8 mouse cellular contexts compared by ENCODE assay signal in the genomic region with DNA sequence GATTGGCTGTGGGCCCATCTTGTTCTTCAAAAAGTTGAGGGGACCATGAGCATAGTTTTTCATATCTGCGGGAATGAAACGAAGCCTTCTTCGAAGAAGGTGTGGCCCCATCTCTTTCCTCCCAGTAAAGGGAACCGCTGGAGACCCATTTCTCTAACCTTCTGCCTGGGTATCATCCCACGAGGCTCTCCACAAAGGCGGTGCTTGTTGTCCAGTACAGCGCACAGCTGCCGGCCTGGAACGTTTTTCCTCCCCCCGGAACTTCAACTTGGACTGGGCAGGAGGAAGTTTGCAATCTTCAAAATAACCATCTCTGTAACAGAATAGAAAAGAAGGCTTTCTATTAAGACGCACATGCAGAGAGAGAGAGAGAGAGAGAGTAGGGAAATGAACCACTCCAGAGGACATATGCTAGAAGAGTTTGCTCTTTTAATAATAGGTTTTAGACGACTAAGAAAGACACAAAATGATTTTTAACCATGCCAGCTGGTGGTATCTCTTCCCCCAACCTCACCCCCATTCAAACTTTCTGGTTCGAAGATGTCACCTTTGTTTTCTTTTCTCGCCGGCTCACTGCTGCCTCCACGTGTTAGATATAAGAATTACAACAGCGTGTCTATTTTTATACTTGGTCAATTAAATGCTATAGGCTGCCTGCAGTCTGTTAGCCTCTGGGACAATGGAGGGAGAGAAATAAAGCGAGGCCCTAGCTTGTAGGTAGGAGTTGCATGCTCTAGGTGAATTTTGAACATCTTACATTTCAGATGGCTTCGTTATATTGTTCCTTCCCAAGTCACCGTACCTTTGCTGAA. TPM values are rescaled to one million over a fixed set of nuclear protein-coding genes. Genes with fewer than 3 reads are reported as not detected.
A peak's percentile ranks its signal among the peaks of the same experiment; 100 is the strongest.
DNase-seq lines count a peak whose midpoint lies in the region; ATAC-seq and TF ChIP-seq lines count a peak whose summit lies in the region.

No protein-coding gene starts in this region.

- intact Hi-C loops in gastrocnemius, postnatal 14 days (cut with DNase I; ENCODE audit: low total_unique reads), result no loop called here

- peak; percentile 76 for DNase-seq in 3T3-L1 (ENCODE audit: low read depth, low spot score)
- DNase-seq in MEL (ENCODE audit: low read depth, low spot score), result peak; percentile 82
- DNase-seq in cerebellum, adult 8-10 months, result peak; percentile 64
- peak; percentile 31 for DNase-seq in gastrocnemius, postnatal 14 days
- DNase-seq in limb, embryonic 10.5 days (ENCODE audit: low spot score), result peak; percentile 47
- peak; percentile 36 to 78 for DNase-seq in thymus, postnatal 10 days (ENCODE audit: low spot score in 2 of 2)

- H3K4me3 ChIP-seq in MEL (ENCODE audit: control insufficient read depth in 1 of 2, insufficient read depth in 1 of 2, low read depth in 2 of 2, low read length in 2 of 2), result peak overlapping the region in 1 of 2 experiments; percentile 14; a peak in 1 of 4 replicates
- H3K4me3 ChIP-seq in intestine, embryonic 16.5 days (ENCODE audit: low read length), result no peak overlapping the region
- no peak overlapping the region; the same call in 1 of the 2 replicates for H3K4me3 ChIP-seq in limb, embryonic 10.5 days
- no peak overlapping the region for H3K4me3 ChIP-seq in midbrain, embryonic 16.5 days (ENCODE audit: low read depth, low read length)

- TF ChIP-seq EP300 in MEL (IDR thresholded peaks at IDR 0.05; ENCODE audit: low read depth in 1 of 2, low read length in 2 of 2), result no peak

- peak; percentile 93 for TF ChIP-seq RAD21 in MEL (IDR thresholded peaks at IDR 0.05; ENCODE audit: low read depth, low read length)

- 35% methylated on average over 20 of the region's 20 CpGs for WGBS in intestine, embryonic 16.5 days
- WGBS in limb, embryonic 10.5 days, result 56% methylated on average over 20 of the region's 20 CpGs
- 50% methylated on average over 20 of the region's 20 CpGs for WGBS in midbrain, embryonic 16.5 days

- peaks cover 0 to 12% of the 10 kb centered on the region in 2 experiments; a peak in 2 of 4 replicates for H3K36me3 ChIP-seq in MEL (ENCODE audit: control insufficient read depth in 1 of 2, insufficient read depth in 2 of 2, low read length in 2 of 2)
- no peaks in the 10 kb centered on the region for H3K36me3 ChIP-seq in intestine, embryonic 16.5 days (ENCODE audit: control insufficient read depth, insufficient read depth, low read length)
- no peaks in the 10 kb centered on the region for H3K36me3 ChIP-seq in limb, embryonic 10.5 days
- H3K36me3 ChIP-seq in midbrain, embryonic 16.5 days (ENCODE audit: control insufficient read depth, insufficient read depth, low read length), result no peaks in the 10 kb centered on the region

- peak; percentile 51 for ATAC-seq in intestine, embryonic 16.5 days
- no peak for ATAC-seq in midbrain, embryonic 16.5 days

- H3K27me3 ChIP-seq in MEL (ENCODE audit: control insufficient read depth in 1 of 2, insufficient read depth in 2 of 2, low read length in 2 of 2), result no peaks in the 10 kb centered on the region
- no peaks in the 10 kb centered on the region for H3K27me3 ChIP-seq in intestine, embryonic 16.5 days (replicated peaks; ENCODE audit: control insufficient read depth, insufficient read depth, low read length)
- H3K27me3 ChIP-seq in limb, embryonic 10.5 days (ENCODE audit: low read depth, poor library complexity, severe bottlenecking), result no peaks in the 10 kb centered on the region
- H3K27me3 ChIP-seq in midbrain, embryonic 16.5 days (ENCODE audit: control insufficient read depth, insufficient read depth, low read depth, low read length), result no peaks in the 10 kb centered on the region

- no peak for TF ChIP-seq POLR2A in MEL (IDR thresholded peaks at IDR 0.05; ENCODE audit: control insufficient read depth in 1 of 2, insufficient read depth in 1 of 2, low read depth in 1 of 2, low read length in 2 of 2, poor library complexity in 1 of 2)

- H3K79me2 ChIP-seq in MEL (ENCODE audit: control insufficient read depth, insufficient read depth, low read length, poor library complexity), result no peaks in the 10 kb centered on the region

- peak overlapping the region; percentile 27; the same call in 1 of the 2 replicates for H3K9ac ChIP-seq in MEL (ENCODE audit: control insufficient read depth, low read depth, low read length, poor library complexity, severe bottlenecking)
- no peak overlapping the region for H3K9ac ChIP-seq in intestine, embryonic 16.5 days (ENCODE audit: low read depth, low read length)
- no peak overlapping the region for H3K9ac ChIP-seq in midbrain, embryonic 16.5 days (ENCODE audit: low read depth, low read length)

- peak; percentile 43 to 90 (median 90) for TF ChIP-seq CTCF in MEL (IDR thresholded peaks at IDR 0.05 in 2 of 3, conservative IDR thresholded peaks at IDR 0.05 in 1 of 3; ENCODE audit: control insufficient read depth in 1 of 3, insufficient read depth in 1 of 3, low read depth in 2 of 3, low read length in 3 of 3, poor library complexity in 1 of 3, severe bottlenecking in 1 of 3)

- H3K4me2 ChIP-seq in intestine, embryonic 16.5 days (ENCODE audit: low read depth, low read length), result no peak overlapping the region
- no peak overlapping the region for H3K4me2 ChIP-seq in midbrain, embryonic 16.5 days (ENCODE audit: low read length)

- H3K9me3 ChIP-seq in MEL (replicated peaks; ENCODE audit: insufficient read depth, low read length), result no peaks in the 10 kb centered on the region
- H3K9me3 ChIP-seq in intestine, embryonic 16.5 days (ENCODE audit: control insufficient read depth, low read length), result no peaks in the 10 kb centered on the region
- H3K9me3 ChIP-seq in limb, embryonic 10.5 days (replicated peaks), result no peaks in the 10 kb centered on the region
- no peaks in the 10 kb centered on the region for H3K9me3 ChIP-seq in midbrain, embryonic 16.5 days (replicated peaks; ENCODE audit: control insufficient read depth, low read length, poor library complexity, severe bottlenecking)

- H3K27ac ChIP-seq in MEL (ENCODE audit: control insufficient read depth, low read depth, low read length), result no peak overlapping the region
- peak overlapping the region; percentile 74 for H3K27ac ChIP-seq in intestine, embryonic 16.5 days (ENCODE audit: low read length)
- no peak overlapping the region for H3K27ac ChIP-seq in limb, embryonic 10.5 days
- H3K27ac ChIP-seq in midbrain, embryonic 16.5 days (ENCODE audit: low read length), result 0 out of 2 replicates have a peak overlapping the region, but pooled peaks have one; percentile 4

- peaks cover 10 to 22% of the 10 kb centered on the region in 2 experiments for H3K4me1 ChIP-seq in MEL (ENCODE audit: control insufficient read depth in 1 of 2, insufficient read depth in 2 of 2, low read length in 2 of 2)
- 0 out of 2 replicates have a peak, but pooled peaks cover 3% of the 10 kb centered on the region for H3K4me1 ChIP-seq in intestine, embryonic 16.5 days (ENCODE audit: control insufficient read depth, insufficient read depth, low read length)
- peaks cover 13% of the 10 kb centered on the region for H3K4me1 ChIP-seq in limb, embryonic 10.5 days
- peaks cover 16% of the 10 kb centered on the region for H3K4me1 ChIP-seq in midbrain, embryonic 16.5 days (ENCODE audit: control insufficient read depth, insufficient read depth, low read length)

TF ChIP-seq in MEL, 35 proteins besides CTCF, POLR2A, EP300 and RAD21:
- TF ChIP-seq ZC3H11A (IDR thresholded peaks at IDR 0.05; ENCODE audit: low read depth, low read length) (peak; percentile 92), BHLHE40 (IDR thresholded peaks at IDR 0.05; ENCODE audit: borderline replicate concordance, low read depth, low read length) (no peak), JUND (IDR thresholded peaks at IDR 0.05; ENCODE audit: low read depth, low read length) (peak; percentile 82), SMC3 (IDR thresholded peaks at IDR 0.05; ENCODE audit: low read depth, low read length) (peak; percentile 94), MYC (IDR thresholded peaks at IDR 0.05; ENCODE audit: low read depth, low read length) (0 out of 2 replicates have a peak, but pooled peaks have one; percentile 46), ETS1 (IDR thresholded peaks at IDR 0.05; ENCODE audit: low read depth, low read length) (no peak), SIN3A (IDR thresholded peaks at IDR 0.05; ENCODE audit: low read length) (peak; percentile 53), MAX (IDR thresholded peaks at IDR 0.05; ENCODE audit: low read length) (peak; percentile 52; the same call in 1 of the 2 replicates), MXI1 (IDR thresholded peaks at IDR 0.05; ENCODE audit: low read depth, low read length) (peak; percentile 56; the same call in 1 of the 2 replicates)

RNA-seq across cellular contexts. Expression of a gene that starts 9.1 kb away (rescaled TPM):
- 0.10 TPM in 1 of 2 replicates, not detected in the other for total RNA-seq in MEL (2012; rRNA removed)
- not detected for polyA plus RNA-seq in MEL (2012; ENCODE audit: insufficient read depth in 1 of 2, insufficient read length in 2 of 2, low read depth in 1 of 2, low replicate concordance in 2 of 2, missing spikeins in 1 of 2)
- not detected for total RNA-seq in gastrocnemius, postnatal 14 days (2021)
- 0.23 and 0.28 TPM in 2 replicates for polyA plus RNA-seq in intestine, embryonic 16.5 days (2015; fragmentation: Nextera tagmentation; extraction: Ambion mirVana)
- polyA plus RNA-seq in limb, embryonic 10.5 days (2016; fragmentation: Nextera tagmentation; extraction: Ambion mirVana), result 0.18 TPM in 1 of 2 replicates, not detected in the other
- 0.16 and 0.25 TPM in 2 replicates for polyA plus RNA-seq in midbrain, embryonic 16.5 days (2015; fragmentation: Nextera tagmentation; extraction: Ambion mirVana)

RNA-seq across cellular contexts. Expression of a gene that starts 31.3 kb away (rescaled TPM):
- 45.2 and 48.4 TPM in 2 replicates for total RNA-seq in MEL (2012; rRNA removed)
- 10 to 100 TPM in 1 of 2 experiments, not detected in 1; 49.1 TPM for polyA plus RNA-seq in MEL (2012; ENCODE audit: insufficient read depth in 1 of 2, insufficient read length in 2 of 2, low read depth in 1 of 2, low replicate concordance in 2 of 2, missing spikeins in 1 of 2)
- total RNA-seq in gastrocnemius, postnatal 14 days (2021), result 10 to 100 TPM; 21.0 to 32.1 TPM
- 5.7 and 5.8 TPM in 2 replicates for polyA plus RNA-seq in intestine, embryonic 16.5 days (2015; fragmentation: Nextera tagmentation; extraction: Ambion mirVana)
- polyA plus RNA-seq in limb, embryonic 10.5 days (2016; fragmentation: Nextera tagmentation; extraction: Ambion mirVana), result 9.2 and 9.5 TPM in 2 replicates
- polyA plus RNA-seq in midbrain, embryonic 16.5 days (2015; fragmentation: Nextera tagmentation; extraction: Ambion mirVana), result 14.1 and 16.3 TPM in 2 replicates

Comparison
In these comparisons a context has a peak if more than half of its experiments do, and no peak if none do; other contexts are left out.
1. DNase-seq: peak in every context shown above with its lines; median percentile 82 in MEL; 76 in 3T3-L1; 64 in cerebellum, adult 8-10 months; 57 in thymus, postnatal 10 days; 47 in limb, embryonic 10.5 days; 31 in gastrocnemius, postnatal 14 days.
2. H3K27ac ChIP-seq: peak in intestine, embryonic 16.5 days (single experiment) and midbrain, embryonic 16.5 days (single experiment); none in MEL (single experiment) and limb, embryonic 10.5 days (single experiment).